Mouse (Mus musculus) cerebellum, adult 2 months (tissue): Measurements from ENCODE around the gene Ghr.

Experiments used
- CTCF ChIP-seq: fragments of 200-500 bp; IDR thresholded peaks from 2 replicates; pipeline ENCODE4 v1.5.1; 2011; ENCODE audit warnings: low read depth, mild to moderate bottlenecking, control low read depth, low read length, moderate library complexity, borderline replicate concordance; ENCODE audit not compliant: insufficient read depth
- POLR2A ChIP-seq: fragments of 200-500 bp; IDR thresholded peaks from 2 replicates; pipeline ENCODE4 v1.6.1; 2011; ENCODE audit warnings: low read length, control low read depth, borderline replicate concordance; ENCODE audit not compliant: insufficient read depth

DNA sequence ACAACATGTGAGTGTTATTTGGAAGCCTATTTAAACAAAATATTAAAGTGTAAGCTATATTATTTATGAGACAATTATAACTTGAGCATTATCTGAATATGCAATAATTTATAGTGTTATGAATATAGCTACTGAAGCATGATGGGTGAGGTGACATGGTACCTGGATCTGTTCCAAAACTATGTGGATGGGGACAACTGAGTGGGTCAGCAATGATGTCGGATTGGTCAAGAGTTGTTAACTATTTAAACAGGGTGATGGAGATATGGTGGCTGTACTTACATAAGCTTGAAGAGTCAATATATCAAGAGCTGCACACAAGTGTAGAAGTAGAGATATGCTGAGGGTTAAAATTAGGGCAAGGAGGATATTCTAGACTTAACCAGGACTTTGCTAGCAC is 70.9 kb downstream of the Ghr start:
- TF ChIP-seq CTCF: no peak
- TF ChIP-seq POLR2A: no peak
